Mouse (Mus musculus): ENCODE results near the gene Kcnd3. TPM values are rescaled to one million over a fixed set of nuclear protein-coding genes. Genes with fewer than 3 reads are reported as not detected.

Kcnd3 gene
- polyA plus RNA-seq, 1 experiment from 2014 or later: 1.2 TPM

DNA sequence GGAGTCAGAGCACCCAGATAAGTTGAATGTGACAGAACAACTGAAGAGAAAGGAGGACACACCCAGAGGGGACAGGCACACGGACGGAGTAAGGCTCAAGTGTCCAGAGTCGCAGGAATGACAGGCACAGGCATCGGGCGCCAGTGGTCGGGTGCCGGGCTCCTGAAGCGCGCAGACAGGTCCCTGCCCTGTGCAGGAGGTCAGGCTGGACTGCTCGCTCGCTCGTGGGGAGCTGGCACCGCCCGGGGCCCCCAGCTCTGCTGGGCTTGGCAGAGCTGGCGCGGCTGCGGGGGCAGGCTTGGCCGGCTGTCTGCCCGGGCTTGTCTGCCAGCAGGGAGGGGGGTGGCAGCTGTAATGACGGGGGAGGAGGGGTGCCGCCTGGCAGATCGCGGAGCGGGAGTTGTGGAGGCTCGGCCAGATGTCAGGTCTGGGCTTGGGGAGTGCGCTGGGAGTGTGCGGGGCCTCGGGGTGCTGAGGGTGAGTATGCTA lies 253.0 kb downstream of the Kcnd3 start:
- Histone ChIP-seq H3K4me1 (peaks cover 55% of the 10 kb centered on the region), H3K9me3 (replicated peaks) (no peaks in the 10 kb centered on the region), H3K4me3 (peak overlapping the region; percentile 73), H3K36me3 (no peaks in the 10 kb centered on the region), H3K27me3 (ENCODE audit: low read depth, poor library complexity, severe bottlenecking) (peaks cover 63% of the 10 kb centered on the region), H3K27ac (replicated peaks) (peak overlapping the region; percentile 72)
- DNase-seq (ENCODE audit: low spot score): peak; percentile 58
- under 1% methylated on average over 28 of the region's 28 CpGs for WGBS

DNA sequence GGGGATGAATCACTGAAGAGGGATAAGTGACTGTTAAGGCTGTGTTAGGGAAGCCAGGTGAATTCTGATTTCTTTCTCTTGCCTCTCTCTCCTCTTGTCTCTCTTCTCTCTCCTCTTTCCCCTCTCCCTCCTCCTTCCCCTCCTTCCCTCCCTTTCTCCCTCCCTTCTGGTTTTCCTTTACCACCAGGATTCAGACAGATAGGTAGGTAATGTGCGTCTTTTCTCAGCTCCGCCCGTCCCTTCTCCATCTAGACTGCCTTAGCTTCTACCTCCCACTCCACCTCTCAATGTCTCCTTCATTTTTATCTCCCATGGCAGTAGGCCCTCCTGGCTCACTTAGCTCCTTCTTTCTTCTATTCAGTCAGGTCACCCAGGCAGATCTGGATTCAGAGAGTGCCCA lies 253.4 kb downstream of the Kcnd3 start:
- no peaks in the 10 kb centered on the region for H3K9me3 ChIP-seq (replicated peaks)

DNA sequence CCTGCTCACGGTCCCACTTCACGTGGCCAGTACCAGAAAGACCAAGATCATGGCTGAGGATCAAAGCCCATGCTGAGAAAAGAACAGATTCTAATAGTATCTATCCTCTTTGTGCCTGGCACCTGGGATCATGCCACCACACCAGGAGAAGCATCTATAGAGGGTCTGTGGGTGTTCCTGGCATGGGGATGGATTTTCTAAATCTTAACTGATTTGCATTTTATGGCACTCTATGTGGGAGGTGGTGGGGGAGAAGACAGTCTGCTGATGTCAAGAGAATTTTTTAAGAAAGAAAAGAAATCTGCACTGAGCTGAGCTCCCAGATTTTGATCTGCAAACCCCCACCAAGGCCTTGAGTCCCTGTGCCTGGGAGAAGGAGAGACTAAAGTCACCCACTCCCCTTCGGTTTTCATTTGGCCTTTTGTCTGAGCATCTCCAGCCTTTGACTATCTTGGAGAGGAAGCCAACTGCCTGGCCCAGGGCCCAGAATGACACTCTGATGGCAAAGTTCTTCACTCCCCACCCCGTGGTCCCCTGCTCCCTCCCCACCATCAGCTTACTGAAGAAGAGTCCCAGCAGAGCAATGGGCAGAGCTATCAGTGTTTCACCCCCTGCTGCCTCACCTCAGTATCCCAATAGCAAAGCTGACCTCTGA lies 254.4 kb downstream of the Kcnd3 start:
- Histone ChIP-seq H3K27me3 (ENCODE audit: low read depth, poor library complexity, severe bottlenecking) (peaks cover 62% of the 10 kb centered on the region), H3K27ac (replicated peaks) (no peak overlapping the region), H3K4me3 (no peak overlapping the region), H3K36me3 (no peaks in the 10 kb centered on the region), H3K4me1 (peaks cover 52% of the 10 kb centered on the region), H3K9me3 (replicated peaks) (no peaks in the 10 kb centered on the region)
- 37% methylated on average over 4 of the region's 4 CpGs for WGBS
- DNase-seq (ENCODE audit: low spot score): no peak

More for the DNA sequence above, 253.4 kb downstream of the Kcnd3 start:
- H3K36me3 ChIP-seq: no peaks in the 10 kb centered on the region
- peak overlapping the region; percentile 72; the same call in 1 of the 2 replicates for H3K27ac ChIP-seq (replicated peaks)
- H3K27me3 ChIP-seq (ENCODE audit: low read depth, poor library complexity, severe bottlenecking): peaks cover 67% of the 10 kb centered on the region
- WGBS: 13% methylated on average over 3 of the region's 3 CpGs
- H3K4me1 ChIP-seq: peaks cover 55% of the 10 kb centered on the region
- H3K4me3 ChIP-seq: peak overlapping the region; percentile 73
- no peak for DNase-seq (ENCODE audit: low spot score)

DNA sequence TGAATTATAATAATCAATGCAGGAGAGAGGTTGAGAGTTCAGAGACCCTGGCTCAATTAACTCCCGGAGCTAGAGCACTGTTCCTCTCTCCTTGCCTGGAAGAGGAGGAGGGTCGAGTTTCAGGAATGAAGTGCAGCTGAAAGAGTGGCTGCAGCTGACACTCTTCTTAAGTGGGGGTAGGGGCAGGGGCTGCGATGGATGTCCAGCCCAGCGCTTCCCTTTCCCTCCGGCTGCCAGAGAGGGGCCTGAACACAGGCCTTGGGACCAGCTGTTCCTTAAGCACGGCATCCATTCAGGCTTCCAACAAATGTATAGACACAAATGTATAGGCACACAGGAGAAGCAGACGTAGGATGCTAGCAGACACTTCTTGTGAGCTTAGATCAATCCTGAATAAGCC lies 255.5 kb downstream of the Kcnd3 start:
- Histone ChIP-seq H3K4me1 (peaks cover 50% of the 10 kb centered on the region), H3K27me3 (ENCODE audit: low read depth, poor library complexity, severe bottlenecking) (peaks cover 51% of the 10 kb centered on the region), H3K27ac (replicated peaks) (no peak overlapping the region), H3K36me3 (no peaks in the 10 kb centered on the region), H3K4me3 (no peak overlapping the region), H3K9me3 (replicated peaks) (no peaks in the 10 kb centered on the region)
- no peak for DNase-seq (ENCODE audit: low spot score)
- WGBS: 15% methylated on average over 7 of the region's 7 CpGs

DNA sequence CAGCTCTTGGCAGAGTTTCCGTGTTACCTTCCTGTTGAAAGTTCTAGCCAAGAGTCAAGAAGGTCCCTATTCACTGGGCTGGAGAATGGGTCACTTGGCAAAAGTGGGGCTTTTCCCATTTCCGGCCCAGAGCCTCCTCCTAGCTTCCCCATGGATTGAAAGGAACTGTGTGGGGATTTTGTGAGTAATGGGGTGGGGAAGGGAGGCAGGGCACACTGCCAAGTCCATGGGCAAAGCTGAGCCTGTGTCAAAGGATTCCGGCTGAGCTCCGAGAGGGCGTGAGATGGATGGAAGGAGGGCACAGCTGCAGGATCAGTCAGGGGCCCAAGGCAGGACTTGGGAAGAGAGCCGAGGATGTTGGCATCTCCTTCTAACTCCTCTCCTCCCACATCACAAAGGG lies 258.1 kb downstream of the Kcnd3 start:
- no peak overlapping the region for H3K27ac ChIP-seq (replicated peaks)
- 90% methylated on average over 6 of the region's 6 CpGs for WGBS
- H3K4me1 ChIP-seq: peaks cover 53% of the 10 kb centered on the region
- H3K9me3 ChIP-seq (replicated peaks): no peaks in the 10 kb centered on the region
- H3K4me3 ChIP-seq: no peak overlapping the region
- H3K36me3 ChIP-seq: no peaks in the 10 kb centered on the region
- DNase-seq (ENCODE audit: low spot score): no peak
- H3K27me3 ChIP-seq (ENCODE audit: low read depth, poor library complexity, severe bottlenecking): peaks cover 34% of the 10 kb centered on the region

DNA sequence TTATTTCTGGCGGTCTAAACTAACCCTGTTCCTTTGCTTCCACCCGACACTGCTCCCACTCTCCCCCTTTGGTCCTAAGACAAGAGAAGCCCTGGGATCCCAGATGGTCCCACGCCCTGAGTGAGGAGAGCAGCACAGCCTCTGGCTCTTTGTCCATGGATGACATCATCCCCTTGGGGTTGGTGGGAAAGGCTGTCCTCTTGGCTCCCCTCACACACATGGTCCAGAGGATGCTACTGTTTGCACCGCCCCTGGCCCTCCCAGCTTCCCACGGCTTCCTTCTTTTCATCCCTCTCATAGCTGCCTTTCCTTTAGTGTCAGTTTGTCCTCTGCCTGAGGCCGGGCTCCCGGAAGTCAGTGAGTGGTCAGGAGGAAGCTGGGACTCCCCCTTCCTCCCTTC lies 259.6 kb downstream of the Kcnd3 start:
- DNase-seq (ENCODE audit: low spot score): no peak
- Histone ChIP-seq H3K9me3 (replicated peaks) (no peaks in the 10 kb centered on the region), H3K4me1 (peaks cover 49% of the 10 kb centered on the region), H3K36me3 (no peaks in the 10 kb centered on the region), H3K27me3 (ENCODE audit: low read depth, poor library complexity, severe bottlenecking) (peaks cover 19% of the 10 kb centered on the region), H3K27ac (replicated peaks) (0 out of 2 replicates have a peak overlapping the region, but pooled peaks have one; percentile 14), H3K4me3 (no peak overlapping the region)
- WGBS: 71% methylated on average over 7 of the region's 7 CpGs

DNA sequence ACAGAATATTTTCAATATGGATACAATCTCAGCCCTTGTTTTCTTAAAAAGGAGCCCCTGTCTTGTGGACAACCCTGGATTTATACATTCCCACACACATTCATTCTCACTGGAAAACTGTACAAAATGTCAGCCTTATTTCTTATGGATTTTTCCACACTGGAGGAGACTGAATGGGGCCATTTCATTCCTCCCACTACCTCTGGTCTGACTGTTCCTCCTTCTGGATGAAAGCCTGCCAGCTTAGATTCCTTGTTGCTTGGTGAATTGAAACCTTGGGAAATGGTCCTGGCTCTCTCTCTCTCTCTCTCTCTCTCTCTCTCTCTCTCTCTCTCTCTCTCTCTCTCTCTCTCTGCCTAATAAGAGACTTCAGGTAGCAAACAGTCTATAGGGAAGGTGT lies 260.7 kb downstream of the Kcnd3 start:
- H3K4me1 ChIP-seq: peaks cover 45% of the 10 kb centered on the region

DNA sequence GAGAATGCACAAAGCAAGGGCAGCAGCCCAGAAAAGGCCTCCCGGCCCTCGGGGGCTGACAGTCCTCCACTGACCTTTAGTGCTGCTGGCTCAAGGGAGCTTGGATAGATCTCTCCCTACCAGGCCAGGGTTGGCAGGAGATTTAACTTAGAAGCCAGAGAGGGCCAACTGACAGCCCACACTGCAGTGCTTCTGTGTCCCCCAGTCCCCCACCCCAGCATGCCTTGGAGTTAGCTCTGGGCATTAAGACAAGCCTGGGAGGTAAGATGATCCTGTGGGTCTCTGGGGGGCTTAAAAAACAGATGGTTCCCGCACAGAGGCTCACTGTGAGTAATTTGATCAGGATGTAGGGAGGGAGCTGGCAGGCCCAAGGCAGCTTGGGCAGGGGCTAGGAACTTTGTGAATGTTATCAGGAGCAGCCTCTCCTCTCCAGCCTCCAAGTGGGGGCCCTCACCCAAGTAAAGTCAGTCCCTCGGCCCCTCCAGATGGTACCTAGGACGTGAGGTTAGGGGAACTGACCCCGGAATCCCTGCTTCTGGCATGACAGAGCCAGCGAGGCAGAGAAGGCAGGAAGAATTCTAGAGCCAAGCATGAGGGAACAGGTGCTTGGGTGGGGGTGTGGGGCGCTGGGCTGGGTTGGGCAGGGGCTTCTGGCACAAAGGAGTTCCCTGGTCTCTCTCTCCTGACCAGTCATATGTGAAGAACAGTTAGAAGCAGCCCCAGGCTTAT lies 262.1 kb downstream of the Kcnd3 start:
- H3K36me3 ChIP-seq: no peaks in the 10 kb centered on the region
- H3K27me3 ChIP-seq (ENCODE audit: low read depth, poor library complexity, severe bottlenecking): peaks cover 10% of the 10 kb centered on the region
- H3K27ac ChIP-seq (replicated peaks): peak overlapping the region; percentile 80
- H3K9me3 ChIP-seq (replicated peaks): no peaks in the 10 kb centered on the region
- no peak overlapping the region for H3K4me3 ChIP-seq
- 13% methylated on average over 8 of the region's 8 CpGs for WGBS
- peak; percentile 36 for DNase-seq (ENCODE audit: low spot score)
- H3K4me1 ChIP-seq: peaks cover 47% of the 10 kb centered on the region

More for the DNA sequence above, 260.7 kb downstream of the Kcnd3 start:
- Histone ChIP-seq H3K9me3 (replicated peaks) (no peaks in the 10 kb centered on the region), H3K27me3 (ENCODE audit: low read depth, poor library complexity, severe bottlenecking) (peaks cover 10% of the 10 kb centered on the region), H3K36me3 (no peaks in the 10 kb centered on the region), H3K27ac (replicated peaks) (no peak overlapping the region), H3K4me3 (no peak overlapping the region)
- DNase-seq (ENCODE audit: low spot score): no peak

DNA sequence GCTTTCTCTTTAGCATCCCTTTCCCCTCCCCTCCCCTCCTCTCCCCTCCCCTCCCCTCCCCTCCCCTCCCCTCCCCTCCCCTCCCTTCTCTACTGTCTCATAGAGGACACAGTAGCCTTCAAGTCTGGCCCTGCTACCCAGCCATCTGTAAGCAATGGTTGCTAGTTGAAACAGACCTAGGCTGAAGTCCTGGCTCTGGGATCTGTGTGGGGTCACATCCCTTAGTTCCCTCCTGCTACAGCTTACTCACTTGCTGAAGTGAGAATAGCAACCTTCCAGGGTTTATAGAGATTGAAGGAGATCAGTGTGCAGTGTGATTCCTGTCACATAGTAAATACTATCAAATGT lies 262.7 kb downstream of the Kcnd3 start:
- Histone ChIP-seq H3K9me3 (replicated peaks) (no peaks in the 10 kb centered on the region), H3K36me3 (no peaks in the 10 kb centered on the region), H3K4me3 (no peak overlapping the region), H3K27ac (replicated peaks) (no peak overlapping the region), H3K27me3 (ENCODE audit: low read depth, poor library complexity, severe bottlenecking) (peaks cover 10% of the 10 kb centered on the region), H3K4me1 (peaks cover 47% of the 10 kb centered on the region)
- no peak for DNase-seq (ENCODE audit: low spot score)

DNA sequence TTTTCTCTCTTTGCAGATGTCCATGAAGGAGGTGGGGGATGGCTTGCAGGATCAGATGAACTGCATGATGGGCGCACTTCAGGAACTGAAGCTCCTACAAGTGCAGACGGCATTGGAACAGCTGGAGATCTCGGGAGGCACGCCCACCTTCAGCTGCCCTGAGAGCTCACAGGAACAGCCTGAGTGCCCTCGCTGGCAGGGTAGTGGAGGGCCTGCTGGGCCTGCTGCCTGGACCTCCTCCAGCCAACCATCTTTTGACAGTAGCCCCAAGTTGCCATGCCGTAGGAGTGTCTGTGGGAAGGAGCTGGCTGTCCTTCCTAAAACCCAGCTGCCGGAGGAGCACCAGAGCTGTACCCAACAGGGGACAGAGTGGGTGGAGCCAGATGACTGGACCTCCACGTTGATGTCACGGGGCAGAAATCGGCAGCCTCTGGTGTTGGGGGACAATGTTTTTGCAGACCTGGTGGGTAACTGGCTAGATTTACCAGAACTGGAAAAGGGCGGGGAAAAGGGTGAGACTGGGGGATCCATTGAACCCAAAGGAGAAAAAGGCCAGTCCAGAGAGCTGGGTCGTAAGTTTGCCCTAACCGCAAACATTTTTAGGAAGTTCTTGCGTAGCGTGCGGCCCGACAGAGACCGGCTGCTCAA lies 264.3 kb downstream of the Kcnd3 start:
- DNase-seq (ENCODE audit: low spot score): no peak
- Histone ChIP-seq H3K4me1 (peaks cover 52% of the 10 kb centered on the region), H3K4me3 (no peak overlapping the region), H3K36me3 (no peaks in the 10 kb centered on the region), H3K27me3 (ENCODE audit: low read depth, poor library complexity, severe bottlenecking) (no peaks in the 10 kb centered on the region), H3K9me3 (replicated peaks) (no peaks in the 10 kb centered on the region), H3K27ac (replicated peaks) (no peak overlapping the region)
- WGBS: 59% methylated on average over 18 of the region's 18 CpGs

DNA sequence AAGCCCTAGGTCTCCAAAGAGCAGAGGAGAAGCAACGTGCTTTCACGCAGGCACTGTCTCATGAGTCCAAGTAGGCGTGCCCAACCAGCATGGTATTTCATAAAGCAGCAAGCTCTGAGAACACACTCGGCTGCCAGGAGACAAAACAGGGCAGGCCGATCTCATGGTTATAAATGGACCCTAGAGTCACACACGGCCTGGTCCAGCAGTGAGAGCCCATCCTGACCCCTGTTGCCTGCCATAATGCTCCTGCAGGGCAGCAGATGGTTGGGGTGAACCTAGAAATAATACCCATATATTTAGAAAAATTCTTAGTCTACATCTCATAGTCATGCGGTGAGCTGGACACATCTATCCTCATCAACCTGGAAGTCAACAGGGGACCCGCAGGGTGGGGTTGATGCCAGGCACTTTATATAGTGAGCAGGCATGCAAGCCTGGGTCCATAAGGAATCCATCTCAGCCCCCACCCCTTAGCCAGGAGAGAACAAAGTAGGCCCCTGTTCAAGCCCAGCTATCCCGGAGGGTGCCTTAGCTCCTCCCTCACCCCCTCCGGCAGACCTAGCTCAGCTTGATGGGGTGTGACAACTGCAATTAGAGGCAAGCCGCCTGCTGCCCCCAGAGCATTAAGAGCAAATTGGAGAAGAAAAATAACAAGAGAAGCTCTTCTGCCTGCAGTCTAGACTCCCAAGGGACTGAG lies 265.9 kb downstream of the Kcnd3 start:
- H3K9me3 ChIP-seq (replicated peaks): no peaks in the 10 kb centered on the region
- peak overlapping the region; percentile 28; the same call in 1 of the 2 replicates for H3K27ac ChIP-seq (replicated peaks)
- H3K4me1 ChIP-seq: peaks cover 49% of the 10 kb centered on the region
- no peaks in the 10 kb centered on the region for H3K27me3 ChIP-seq (ENCODE audit: low read depth, poor library complexity, severe bottlenecking)
- 69% methylated on average over 11 of the region's 11 CpGs for WGBS
- no peak overlapping the region for H3K4me3 ChIP-seq
- H3K36me3 ChIP-seq: no peaks in the 10 kb centered on the region
- no peak for DNase-seq (ENCODE audit: low spot score)

DNA sequence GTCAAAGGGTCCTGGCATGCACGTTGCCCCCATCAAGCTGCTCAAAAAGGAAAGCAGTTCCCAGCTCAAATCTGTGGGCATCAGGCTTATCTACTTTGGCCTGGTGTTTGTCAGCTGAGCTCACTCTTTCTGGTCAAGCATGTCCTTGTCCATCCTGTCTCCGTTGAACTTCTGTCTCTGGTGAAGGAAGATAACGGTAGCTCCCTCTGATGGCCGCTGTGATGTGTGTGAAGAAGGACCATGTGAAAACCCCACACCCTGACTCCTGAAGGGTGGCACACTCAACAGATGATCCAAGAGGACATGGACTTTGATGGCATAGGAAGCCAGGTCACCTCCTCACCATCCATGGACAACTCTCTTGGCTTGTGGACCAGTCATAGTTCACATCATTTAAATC lies 266.6 kb downstream of the Kcnd3 start:
- no peak for DNase-seq (ENCODE audit: low spot score)
- peaks cover 44% of the 10 kb centered on the region for H3K4me1 ChIP-seq

More for the DNA sequence above, 266.6 kb downstream of the Kcnd3 start:
- Histone ChIP-seq H3K27ac (replicated peaks) (no peak overlapping the region), H3K4me3 (no peak overlapping the region), H3K36me3 (no peaks in the 10 kb centered on the region), H3K9me3 (replicated peaks) (no peaks in the 10 kb centered on the region), H3K27me3 (ENCODE audit: low read depth, poor library complexity, severe bottlenecking) (no peaks in the 10 kb centered on the region)
- WGBS: 63% methylated on average over 4 of the region's 4 CpGs

Measured in midbrain, embryonic 10.5 days (tissue).